ENCODE assay signal across 15 mouse cellular contexts in genomic region chr14:14552201-14552600, GRCm38 (mm10).
"Had no signal": no experiment of that assay in that cellular context is flagged by ENCODE, and none has a peak within 500 bp of the region (broad histone marks: within the 10 kb centered on the region; RNA-seq: fewer than 3 reads in every experiment).

No protein-coding gene starts in this region.

- H3K9ac ChIP-seq: lung, embryonic 14.5 days; midbrain, embryonic 12.5 days; neural tube, embryonic 12.5 days; stomach, embryonic 15.5 days had no signal

- H3K4me3 ChIP-seq: midbrain, embryonic 10.5 days; midbrain, embryonic 12.5 days; myocyte; neural tube, embryonic 12.5 days; stomach, embryonic 15.5 days had no signal

- H3K27ac ChIP-seq: midbrain, embryonic 10.5 days; midbrain, embryonic 12.5 days; neural tube, embryonic 12.5 days; stomach, embryonic 15.5 days; stomach, postnatal 0 days had no signal

- H3K4me1 ChIP-seq: midbrain, embryonic 10.5 days; midbrain, embryonic 12.5 days; neural tube, embryonic 12.5 days; stomach, embryonic 15.5 days had no signal

- H3K27me3 ChIP-seq: midbrain, embryonic 12.5 days; neural tube, embryonic 12.5 days; stomach, embryonic 15.5 days had no signal

- H3K36me3 ChIP-seq: midbrain, embryonic 10.5 days; midbrain, embryonic 12.5 days; neural tube, embryonic 12.5 days; stomach, embryonic 15.5 days had no signal

- DNase-seq: lung, adult 18-20 months; lung, embryonic 14.5 days; lung, postnatal 10 days; lung, postnatal 4 days; midbrain, embryonic 14.5 days; right cerebral cortex, postnatal 14 days; thymus, adult 2 months; thymus, postnatal 25 days; thymus, postnatal 4 days had no signal
